Mouse (Mus musculus): ENCODE results near the gene Igsf21. TPM values are rescaled to one million over a fixed set of nuclear protein-coding genes. Genes with fewer than 3 reads are reported as not detected.

Gene Igsf21
- polyA plus RNA-seq, 1 experiment from 2014 or later, result 109 TPM

DNA sequence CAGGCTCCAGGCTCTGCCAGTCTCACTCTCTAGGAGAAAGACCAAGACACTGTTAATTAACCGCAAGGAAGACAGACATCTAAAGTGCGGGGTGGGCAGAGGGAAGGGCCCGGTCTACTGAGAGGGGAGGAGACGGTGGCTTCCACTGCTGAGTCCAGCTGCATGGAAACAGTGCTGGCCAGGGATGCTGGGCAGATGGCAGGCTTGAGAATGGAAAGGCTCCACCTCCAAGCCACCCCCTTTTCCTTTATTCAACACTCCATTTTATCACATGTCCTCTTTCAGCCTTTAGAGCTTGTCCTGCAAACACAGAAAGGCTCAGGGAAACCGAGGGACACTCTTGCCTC, 216.6 kb downstream of the Igsf21 start:
- Histone ChIP-seq H3K9me3 (ENCODE audit: control insufficient read depth, low read length) (no peaks in the 10 kb centered on the region), H3K36me3 (ENCODE audit: control insufficient read depth, insufficient read depth, low read length) (no peaks in the 10 kb centered on the region), H3K27ac (ENCODE audit: low read depth, low read length) (peak overlapping the region; percentile 74), H3K4me1 (ENCODE audit: control insufficient read depth, insufficient read depth, low read depth, low read length) (peaks cover 19% of the 10 kb centered on the region), H3K27me3 (replicated peaks; ENCODE audit: control insufficient read depth, insufficient read depth, low read length) (no peaks in the 10 kb centered on the region), H3K4me2 (ENCODE audit: low read length) (no peak overlapping the region), H3K9ac (ENCODE audit: low read depth, low read length) (peak overlapping the region; percentile 39), H3K4me3 (ENCODE audit: low read length) (no peak overlapping the region)
- peak; percentile 77 for ATAC-seq
- 23% methylated on average over 5 of the region's 5 CpGs for WGBS

- Histone ChIP-seq H3K9me3 (ENCODE audit: control insufficient read depth, low read length) (no peaks in the 10 kb centered on the region), H3K4me3 (ENCODE audit: low read length) (no peak overlapping the region), H3K4me1 (ENCODE audit: control insufficient read depth, insufficient read depth, low read depth, low read length) (peaks cover 19% of the 10 kb centered on the region), H3K27ac (ENCODE audit: low read depth, low read length) (peak overlapping the region; percentile 74), H3K27me3 (replicated peaks; ENCODE audit: control insufficient read depth, insufficient read depth, low read length) (no peaks in the 10 kb centered on the region), H3K9ac (ENCODE audit: low read depth, low read length) (peak overlapping the region; percentile 39), H3K4me2 (ENCODE audit: low read length) (no peak overlapping the region), H3K36me3 (ENCODE audit: control insufficient read depth, insufficient read depth, low read length) (no peaks in the 10 kb centered on the region)
- peak; percentile 69 for ATAC-seq
- WGBS, result 21% methylated on average over 9 of the region's 9 CpGs
Measured at GRCm38 (mm10) chr4:140029324-140030039, 217.1 kb downstream of the Igsf21 start.

DNA sequence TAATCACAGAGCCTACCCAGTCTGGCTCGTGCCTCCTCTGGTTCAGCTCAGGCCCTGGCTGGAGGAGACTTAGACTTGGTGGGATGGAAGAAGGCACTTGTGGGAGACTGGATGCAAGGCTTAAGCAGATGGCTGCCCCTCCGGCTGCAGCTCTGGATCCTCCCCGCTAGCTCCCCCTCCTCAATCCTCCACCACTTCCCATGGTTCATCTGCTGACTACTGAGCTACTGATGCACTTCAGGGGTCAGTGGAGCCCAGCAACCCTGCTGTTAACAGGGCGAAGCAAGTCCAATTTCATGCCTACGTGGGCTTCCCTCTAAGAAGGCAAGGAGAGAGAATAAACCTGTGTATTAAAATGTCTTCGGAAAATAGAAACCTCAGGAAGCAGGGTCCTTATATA, 222.8 kb downstream of the Igsf21 start:
- Histone ChIP-seq H3K27me3 (replicated peaks; ENCODE audit: control insufficient read depth, insufficient read depth, low read length) (no peaks in the 10 kb centered on the region), H3K27ac (ENCODE audit: low read depth, low read length) (0 out of 2 replicates have a peak overlapping the region, but pooled peaks have one; percentile 32), H3K4me3 (ENCODE audit: low read length) (no peak overlapping the region), H3K4me2 (ENCODE audit: low read length) (no peak overlapping the region), H3K9me3 (ENCODE audit: control insufficient read depth, low read length) (no peaks in the 10 kb centered on the region), H3K9ac (ENCODE audit: low read depth, low read length) (no peak overlapping the region), H3K36me3 (ENCODE audit: control insufficient read depth, insufficient read depth, low read length) (no peaks in the 10 kb centered on the region), H3K4me1 (ENCODE audit: control insufficient read depth, insufficient read depth, low read depth, low read length) (peaks cover under 1% of the 10 kb centered on the region; the same call in 1 of the 2 replicates)
- ATAC-seq, result peak; percentile 56; the same call in 1 of the 2 replicates
- 56% methylated on average over 6 of the region's 6 CpGs for whole genome bisulfite sequencing

GRCm38 (mm10) chr4:140015916-140016315, 230.7 kb downstream of the Igsf21 start:
- Histone ChIP-seq H3K4me3 (ENCODE audit: low read length) (no peak overlapping the region), H3K27ac (ENCODE audit: low read depth, low read length) (no peak overlapping the region), H3K9me3 (ENCODE audit: control insufficient read depth, low read length) (no peaks in the 10 kb centered on the region), H3K4me2 (ENCODE audit: low read length) (no peak overlapping the region), H3K27me3 (replicated peaks; ENCODE audit: control insufficient read depth, insufficient read depth, low read length) (no peaks in the 10 kb centered on the region), H3K36me3 (ENCODE audit: control insufficient read depth, insufficient read depth, low read length) (no peaks in the 10 kb centered on the region), H3K9ac (ENCODE audit: low read depth, low read length) (no peak overlapping the region), H3K4me1 (ENCODE audit: control insufficient read depth, insufficient read depth, low read depth, low read length) (peaks cover 4% of the 10 kb centered on the region; the same call in 1 of the 2 replicates)
- no peak for ATAC-seq
- 60% methylated on average over 7 of the region's 7 CpGs for whole genome bisulfite sequencing

- H3K27me3 ChIP-seq (replicated peaks; ENCODE audit: control insufficient read depth, insufficient read depth, low read length), result no peaks in the 10 kb centered on the region
- no peak overlapping the region for H3K9ac ChIP-seq (ENCODE audit: low read depth, low read length)
- H3K4me2 ChIP-seq (ENCODE audit: low read length), result no peak overlapping the region
- 38% methylated on average over 11 of the region's 11 CpGs for WGBS
- H3K36me3 ChIP-seq (ENCODE audit: control insufficient read depth, insufficient read depth, low read length), result no peaks in the 10 kb centered on the region
- H3K4me3 ChIP-seq (ENCODE audit: low read length), result no peak overlapping the region
- peak; percentile 83 for ATAC-seq
- no peaks in the 10 kb centered on the region for H3K9me3 ChIP-seq (ENCODE audit: control insufficient read depth, low read length)
- H3K27ac ChIP-seq (ENCODE audit: low read depth, low read length), result no peak overlapping the region
- H3K4me1 ChIP-seq (ENCODE audit: control insufficient read depth, insufficient read depth, low read depth, low read length), result peaks cover 7% of the 10 kb centered on the region; the same call in 1 of the 2 replicates
Measured at GRCm38 (mm10) chr4:140010728-140011470, 235.7 kb downstream of the Igsf21 start.

DNA sequence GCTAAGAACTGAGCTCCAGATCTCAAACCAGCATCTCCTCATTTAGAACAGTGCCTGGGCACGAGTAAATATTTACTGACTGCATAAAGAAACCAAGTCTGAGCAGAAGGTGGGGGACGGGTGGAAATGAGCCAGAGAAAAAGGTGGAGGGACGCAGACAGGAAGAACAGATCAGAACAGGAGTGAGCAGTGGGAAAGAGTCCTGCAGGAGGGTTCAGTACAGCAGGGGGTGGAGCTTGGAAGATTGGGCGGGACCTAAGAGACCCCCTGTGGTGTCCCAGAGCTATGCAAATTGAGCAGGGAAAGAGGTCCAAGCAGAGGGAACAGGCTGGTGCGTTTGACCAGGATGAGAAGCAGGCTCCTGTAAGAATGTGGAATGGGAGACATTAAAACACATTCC, 241.7 kb downstream of the Igsf21 start:
- WGBS, result 22% methylated on average over 5 of the region's 5 CpGs
- Histone ChIP-seq H3K9ac (ENCODE audit: low read depth, low read length) (no peak overlapping the region), H3K4me3 (ENCODE audit: low read length) (no peak overlapping the region; the same call in 1 of the 2 replicates), H3K4me2 (ENCODE audit: low read length) (peak overlapping the region; percentile 45), H3K9me3 (ENCODE audit: control insufficient read depth, low read length) (no peaks in the 10 kb centered on the region), H3K27me3 (replicated peaks; ENCODE audit: control insufficient read depth, insufficient read depth, low read length) (no peaks in the 10 kb centered on the region; the same call in 1 of the 2 replicates), H3K4me1 (ENCODE audit: control insufficient read depth, insufficient read depth, low read depth, low read length) (peaks cover 13% of the 10 kb centered on the region), H3K36me3 (ENCODE audit: control insufficient read depth, insufficient read depth, low read length) (no peaks in the 10 kb centered on the region), H3K27ac (ENCODE audit: low read depth, low read length) (no peak overlapping the region)
- ATAC-seq, result no peak

DNA sequence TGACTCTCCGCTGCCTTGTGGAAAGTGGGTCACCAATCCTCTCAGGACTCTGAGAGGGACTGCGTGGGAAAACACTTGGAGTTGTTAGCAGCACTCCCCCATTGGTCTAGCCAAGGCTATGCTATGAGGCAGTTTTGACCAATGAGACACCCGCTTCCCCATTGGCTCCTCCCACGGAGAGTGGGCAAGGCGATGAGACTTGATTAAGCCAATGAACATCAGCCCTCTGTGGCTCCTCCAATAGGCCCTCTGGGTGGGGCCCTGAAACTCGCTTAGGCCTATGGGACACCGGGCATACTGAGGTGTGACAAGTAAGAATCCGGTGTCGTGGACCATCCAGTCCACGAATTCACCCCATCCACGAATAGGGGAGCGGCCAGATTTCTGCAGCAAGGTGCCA, 242.4 kb downstream of the Igsf21 start:
- Histone ChIP-seq H3K27me3 (replicated peaks; ENCODE audit: control insufficient read depth, insufficient read depth, low read length) (no peaks in the 10 kb centered on the region; the same call in 1 of the 2 replicates), H3K27ac (ENCODE audit: low read depth, low read length) (no peak overlapping the region), H3K4me1 (ENCODE audit: control insufficient read depth, insufficient read depth, low read depth, low read length) (peaks cover 13% of the 10 kb centered on the region), H3K9me3 (ENCODE audit: control insufficient read depth, low read length) (no peaks in the 10 kb centered on the region), H3K9ac (ENCODE audit: low read depth, low read length) (no peak overlapping the region), H3K4me2 (ENCODE audit: low read length) (peak overlapping the region; percentile 45), H3K4me3 (ENCODE audit: low read length) (peak overlapping the region; percentile 11), H3K36me3 (ENCODE audit: control insufficient read depth, insufficient read depth, low read length) (no peaks in the 10 kb centered on the region)
- peak; percentile 63 for ATAC-seq
- WGBS, result 25% methylated on average over 12 of the region's 12 CpGs

GRCm38 (mm10) chr4:140002069-140002468, 244.5 kb downstream of the Igsf21 start:
- Histone ChIP-seq H3K27ac (ENCODE audit: low read depth, low read length) (no peak overlapping the region; the same call in 1 of the 2 replicates), H3K9ac (ENCODE audit: low read depth, low read length) (no peak overlapping the region), H3K4me2 (ENCODE audit: low read length) (no peak overlapping the region), H3K9me3 (ENCODE audit: control insufficient read depth, low read length) (no peaks in the 10 kb centered on the region), H3K4me1 (ENCODE audit: control insufficient read depth, insufficient read depth, low read depth, low read length) (peaks cover 13% of the 10 kb centered on the region), H3K27me3 (replicated peaks; ENCODE audit: control insufficient read depth, insufficient read depth, low read length) (no peaks in the 10 kb centered on the region; the same call in 1 of the 2 replicates), H3K4me3 (ENCODE audit: low read length) (no peak overlapping the region), H3K36me3 (ENCODE audit: control insufficient read depth, insufficient read depth, low read length) (no peaks in the 10 kb centered on the region)
- ATAC-seq, result no peak
- WGBS, result 10% methylated on average over 12 of the region's 12 CpGs

- no peak for ATAC-seq
- H3K27ac ChIP-seq (ENCODE audit: low read depth, low read length), result no peak overlapping the region
- 79% methylated on average over 5 of the region's 5 CpGs for WGBS
- no peaks in the 10 kb centered on the region for H3K9me3 ChIP-seq (ENCODE audit: control insufficient read depth, low read length)
- peaks cover 14% of the 10 kb centered on the region for H3K4me1 ChIP-seq (ENCODE audit: control insufficient read depth, insufficient read depth, low read depth, low read length)
- H3K4me2 ChIP-seq (ENCODE audit: low read length), result no peak overlapping the region
- no peaks in the 10 kb centered on the region for H3K36me3 ChIP-seq (ENCODE audit: control insufficient read depth, insufficient read depth, low read length)
- H3K9ac ChIP-seq (ENCODE audit: low read depth, low read length), result no peak overlapping the region
- no peaks in the 10 kb centered on the region; the same call in 1 of the 2 replicates for H3K27me3 ChIP-seq (replicated peaks; ENCODE audit: control insufficient read depth, insufficient read depth, low read length)
- no peak overlapping the region for H3K4me3 ChIP-seq (ENCODE audit: low read length)
Measured at GRCm38 (mm10) chr4:140000911-140001310, 245.7 kb downstream of the Igsf21 start.

Measured in hindbrain, embryonic 16.5 days (tissue).